Mouse (Mus musculus) regulatory T cell (primary cell): ENCODE data around the gene Tgfbrap1.
"Not testable (repeated sequence)": the region's sequence is repeated elsewhere in the genome, so short reads cannot be mapped to it uniquely, and the experiment has no call there.

Experiments
- in situ Hi-C: fragments of 300-600 bp; cut with MboI, MseI; formaldehyde crosslinking; loops from one replicate; pipeline ENCODE4 v1.15.1; 2025; ENCODE audit warnings: high pct_unique_total_duplicates

Gene Tgfbrap1

GRCm38 (mm10) chr1:43036014-43036413, 62.4 kb downstream of the Tgfbrap1 start:
- in situ Hi-C loops: no loop called here

- in situ Hi-C loops: not testable (repeated sequence)
These were observed 83.2 kb downstream of the Tgfbrap1 start for GRCm38 (mm10) chr1:43015153-43015685.

- in situ Hi-C loops: no loop called here
These were observed 88.0 kb downstream of the Tgfbrap1 start for GRCm38 (mm10) chr1:43010461-43010860.

GRCm38 (mm10) chr1:43006524-43006923, 91.9 kb downstream of the Tgfbrap1 start:
- in situ Hi-C loops: no loop called here

- in situ Hi-C loops: no loop called here
These were observed 92.4 kb downstream of the Tgfbrap1 start for GRCm38 (mm10) chr1:43006051-43006514.
